Mouse (Mus musculus) spleen, adult 2 months (tissue): Measurements from ENCODE around the gene Gm21972. TPM values are rescaled to one million over a fixed set of nuclear protein-coding genes. Genes with fewer than 3 reads are reported as not detected.

ENCODE experiments used
- DNase-seq, 2 experiments: peaks; one replicate each; pipeline versions ENCODE4 v3.0.0 to v3.0.0-alpha.2; 2012 to 2021; ENCODE audit warnings: low spot score in 2 of 2, low read depth in 1 of 2
- H3K27ac ChIP-seq: fragments of 200-500 bp; 2 replicates; pipeline ENCODE4 v1.5.1; 2012; ENCODE audit warnings: low read length, inconsistent platforms; ENCODE audit not compliant: insufficient read depth
- H3K27me3 ChIP-seq: fragments of 200-500 bp; 2 replicates; pipeline ENCODE4 v1.6.1; 2012; ENCODE audit warnings: mild to moderate bottlenecking, moderate library complexity, low read length, inconsistent platforms; ENCODE audit not compliant: control insufficient read depth, insufficient read depth
- H3K36me3 ChIP-seq: fragments of 200-500 bp; 2 replicates; pipeline ENCODE4 v1.6.1; 2012; ENCODE audit warnings: mild to moderate bottlenecking, low read length, inconsistent platforms; ENCODE audit not compliant: control insufficient read depth, insufficient read depth
- H3K4me1 ChIP-seq: fragments of 200-500 bp; 2 replicates; pipeline ENCODE4 v1.6.1; 2011; ENCODE audit warnings: inconsistent platforms; ENCODE audit not compliant: control insufficient read depth, insufficient read depth, insufficient read length
- H3K4me3 ChIP-seq: fragments of 200-500 bp; 2 replicates; pipeline ENCODE4 v1.5.1; 2011; ENCODE audit warnings: mild to moderate bottlenecking, inconsistent platforms; ENCODE audit not compliant: insufficient read depth, insufficient read length; ENCODE audit errors: extremely low read depth
- CTCF ChIP-seq: fragments of 200-500 bp; IDR thresholded peaks from 2 replicates; pipeline ENCODE4 v1.5.1; 2011; ENCODE audit warnings: mild to moderate bottlenecking, inconsistent platforms; ENCODE audit not compliant: insufficient read depth, insufficient read length, insufficient replicate concordance; ENCODE audit errors: extremely low read depth
- POLR2A ChIP-seq: fragments of 200-500 bp; IDR thresholded peaks from 2 replicates; pipeline ENCODE4 v1.6.1; 2011; ENCODE audit warnings: low read depth, low read length, inconsistent platforms
- WGBS: fragments of 180-500 bp; shearing (Covaris S2); methylation state at CpG from one replicate; pipeline ENCODE4 v1.1.7; 2018; 5-methylcytosine and 5-hydroxymethylcytosine counted together
- polyA plus RNA-seq: library from polyadenylated mRNA; depleted of rRNA; stranded (reverse); fragments of >200 nt; gene quantifications from 2 replicates; pipeline ENCODE4 v1.2.3, GENCODE M21; 2012; rRNA removed

Gm21972 gene
- polyA plus RNA-seq: 0.15 TPM in 1 of 2 replicates, not detected in the other

GRCm38 (mm10) chr1:86133337-86133736 is at the start of gene Gm21972:
TSS of gene Gm21972 (plus strand) at chr1:86133637.
- TF ChIP-seq POLR2A: no peak
- TF ChIP-seq CTCF: no peak
- no peaks in the 10 kb centered on the region for H3K27me3 ChIP-seq
- DNase-seq: no peak
- H3K4me1 ChIP-seq: no peaks in the 10 kb centered on the region
- H3K4me3 ChIP-seq: no peak within 1 kb of the TSS
- peaks cover 37% of the 10 kb centered on the region for H3K36me3 ChIP-seq
- H3K27ac ChIP-seq: no peak within 1 kb of the TSS
- 96% methylated on average over 4 of the region's 4 CpGs for WGBS

- 84% methylated on average over 7 of the region's 7 CpGs for WGBS
- Histone ChIP-seq H3K4me1 (no peaks in the 10 kb centered on the region), H3K36me3 (peaks cover 18% of the 10 kb centered on the region), H3K27me3 (no peaks in the 10 kb centered on the region), H3K4me3 (no peak overlapping the region), H3K27ac (no peak overlapping the region)
- TF ChIP-seq POLR2A: no peak
- no peak for TF ChIP-seq CTCF
- no peak for DNase-seq
Measured at GRCm38 (mm10) chr1:86094413-86094812, 39.0 kb upstream of the Gm21972 start.

DNA sequence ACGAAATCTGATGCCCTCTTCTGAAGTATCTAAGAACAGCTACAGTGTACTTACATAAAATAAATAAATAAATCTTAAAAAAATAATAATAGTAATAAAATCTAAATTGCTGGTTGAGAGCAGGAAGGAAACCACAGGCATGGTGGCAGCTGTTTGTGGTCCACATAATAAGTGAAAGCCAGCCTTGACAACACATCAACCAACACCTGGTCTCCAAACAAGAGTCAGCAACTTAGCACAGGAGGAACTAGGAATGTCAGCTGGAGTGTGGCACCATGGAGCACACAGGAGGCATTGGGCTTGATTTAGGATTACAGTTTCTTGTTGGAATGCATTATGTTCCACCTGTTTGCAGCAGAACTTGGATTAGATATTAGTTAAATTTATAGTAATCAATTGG is 28.4 kb upstream of the Gm21972 start:
- TF ChIP-seq CTCF: no peak
- TF ChIP-seq POLR2A: no peak
- 97% methylated on average over 1 of the region's 1 CpGs for WGBS
- no peak overlapping the region for H3K4me3 ChIP-seq
- H3K36me3 ChIP-seq: peaks cover 4% of the 10 kb centered on the region; the same call in 1 of the 2 replicates
- no peak overlapping the region for H3K27ac ChIP-seq
- H3K4me1 ChIP-seq: no peaks in the 10 kb centered on the region
- no peaks in the 10 kb centered on the region for H3K27me3 ChIP-seq
- no peak for DNase-seq

GRCm38 (mm10) chr1:86111779-86112178 is 21.7 kb upstream of the Gm21972 start, which contains the start of gene Htr2b:
TSS of gene Htr2b (minus strand) at chr1:86111970.
- H3K27ac ChIP-seq: no peak within 1 kb of the TSS
- no peak within 1 kb of the TSS for H3K4me3 ChIP-seq
- peaks cover 2% of the 10 kb centered on the region for H3K36me3 ChIP-seq
- DNase-seq: no peak
- no peaks in the 10 kb centered on the region for H3K27me3 ChIP-seq
- no peaks in the 10 kb centered on the region for H3K4me1 ChIP-seq
- TF ChIP-seq CTCF: no peak
- WGBS: 77% methylated on average over 6 of the region's 6 CpGs

DNA sequence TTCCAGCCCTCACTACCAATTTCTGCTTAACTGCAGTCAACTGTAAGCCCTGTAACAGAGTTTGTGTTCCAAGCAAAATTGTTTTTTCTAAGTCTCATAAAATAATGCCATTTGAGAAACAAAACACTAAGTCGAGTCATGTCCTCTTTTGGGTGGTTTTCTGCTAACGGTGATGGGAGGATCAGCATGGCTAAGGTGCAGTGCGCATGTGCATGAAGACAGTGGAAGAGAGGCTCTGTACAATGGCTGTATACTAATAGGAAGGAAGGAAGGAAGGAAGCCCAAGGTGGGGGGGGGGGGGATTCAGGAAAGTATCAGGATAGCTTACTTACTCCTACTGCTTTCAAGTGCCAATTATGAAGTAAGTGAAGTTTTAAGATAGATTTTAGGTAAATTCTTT is 19.3 kb upstream of the Gm21972 start:
- no peak overlapping the region for H3K27ac ChIP-seq
- no peaks in the 10 kb centered on the region for H3K4me1 ChIP-seq
- DNase-seq: no peak
- no peaks in the 10 kb centered on the region for H3K27me3 ChIP-seq
- H3K36me3 ChIP-seq: peaks cover 7% of the 10 kb centered on the region
- TF ChIP-seq CTCF (no peak), POLR2A (no peak)
- WGBS: 82% methylated on average over 3 of the region's 3 CpGs
- H3K4me3 ChIP-seq: no peak overlapping the region

DNA sequence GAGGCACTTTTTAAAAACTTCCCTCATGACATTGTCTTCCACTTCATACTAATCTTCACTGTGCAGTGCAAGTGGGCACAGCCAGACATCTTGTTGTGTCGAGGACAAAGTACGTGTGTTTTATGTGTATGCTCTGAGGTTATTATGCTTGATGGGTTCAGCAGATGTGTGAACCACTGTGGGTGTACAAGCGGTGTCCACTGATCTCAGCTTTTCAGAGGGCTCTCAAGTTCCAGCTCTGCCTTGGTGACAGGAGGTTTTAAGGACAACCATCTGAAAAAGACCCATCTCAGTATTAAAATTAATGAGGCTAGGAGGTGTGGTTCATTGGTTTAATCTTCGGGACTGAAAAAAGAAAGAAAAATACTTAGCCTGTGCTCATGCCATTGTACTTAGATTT is 13.9 kb upstream of the Gm21972 start:
- H3K36me3 ChIP-seq: peaks cover 21% of the 10 kb centered on the region
- no peaks in the 10 kb centered on the region for H3K27me3 ChIP-seq
- no peak overlapping the region for H3K27ac ChIP-seq
- 96% methylated on average over 4 of the region's 4 CpGs for WGBS
- H3K4me1 ChIP-seq: no peaks in the 10 kb centered on the region
- TF ChIP-seq POLR2A (no peak), CTCF (no peak)
- H3K4me3 ChIP-seq: no peak overlapping the region
- DNase-seq: no peak

- WGBS: 96% methylated on average over 2 of the region's 2 CpGs
Measured at GRCm38 (mm10) chr1:86126036-86126435, 7.4 kb upstream of the Gm21972 start.

More at GRCm38 (mm10) chr1:86126036-86126435, 7.4 kb upstream of the Gm21972 start:
- Histone ChIP-seq H3K36me3 (peaks cover 26% of the 10 kb centered on the region), H3K27me3 (no peaks in the 10 kb centered on the region), H3K4me3 (no peak overlapping the region), H3K4me1 (no peaks in the 10 kb centered on the region), H3K27ac (no peak overlapping the region)
- TF ChIP-seq POLR2A (no peak), CTCF (no peak)
- DNase-seq: no peak
